9 mouse cellular contexts compared by ENCODE assay signal in genomic region chr13:19133833-19134232, GRCm38 (mm10).
DNase-seq lines count a peak whose midpoint lies in the region; ATAC-seq and TF ChIP-seq lines count a peak whose summit lies in the region.
"Had no signal": no experiment of that assay in that cellular context is flagged by ENCODE, and none has a peak within 500 bp of the region (broad histone marks: within the 10 kb centered on the region; RNA-seq: fewer than 3 reads in every experiment).

No protein-coding gene starts in this region.

- no peak overlapping the region for H3K27ac ChIP-seq in gastrocnemius, adult 2 months
- H3K27ac ChIP-seq in forebrain, embryonic 15.5 days (replicated peaks): no peak overlapping the region
- H3K27ac ChIP-seq in stomach, postnatal 0 days (replicated peaks): no peak overlapping the region
- H3K27ac ChIP-seq: heart, embryonic 13.5 days had no signal

- H3K9ac ChIP-seq in forebrain, embryonic 15.5 days (replicated peaks): no peak overlapping the region
- no peak overlapping the region for H3K9ac ChIP-seq in stomach, postnatal 0 days (ENCODE audit: low read length)
- H3K9ac ChIP-seq: heart, embryonic 13.5 days had no signal

- intact Hi-C loops in gastrocnemius, adult 2 months (cut with DNase I): no loop called here

- TF ChIP-seq EP300 in stomach, postnatal 0 days (optimal IDR thresholded peaks at IDR 0.05): no peak

- TF ChIP-seq CTCF in gastrocnemius, adult 2 months (IDR thresholded peaks at IDR 0.05): peak; percentile 58
- peak; percentile 81 for TF ChIP-seq CTCF in stomach, postnatal 0 days (IDR thresholded peaks at IDR 0.05; ENCODE audit: low read depth)

- H3K4me2 ChIP-seq in forebrain, embryonic 15.5 days (replicated peaks): no peak overlapping the region
- no peak overlapping the region for H3K4me2 ChIP-seq in stomach, postnatal 0 days (replicated peaks; ENCODE audit: low read depth)
- H3K4me2 ChIP-seq: heart, embryonic 13.5 days had no signal

- WGBS in forebrain, embryonic 15.5 days: 38% methylated on average over 4 of the region's 4 CpGs
- 35% methylated on average over 4 of the region's 4 CpGs for whole genome bisulfite sequencing in stomach, postnatal 0 days

- H3K4me3 ChIP-seq in gastrocnemius, adult 2 months: no peak overlapping the region
- no peak overlapping the region for H3K4me3 ChIP-seq in forebrain, embryonic 15.5 days
- H3K4me3 ChIP-seq in stomach, postnatal 0 days (ENCODE audit: low read depth, low read length): no peak overlapping the region
- H3K4me3 ChIP-seq: heart, embryonic 13.5 days had no signal

- no peaks in the 10 kb centered on the region for H3K9me3 ChIP-seq in forebrain, embryonic 15.5 days
- H3K9me3 ChIP-seq in stomach, postnatal 0 days (ENCODE audit: control insufficient read depth, low read length): no peaks in the 10 kb centered on the region
- H3K9me3 ChIP-seq: heart, embryonic 13.5 days had no signal

- ATAC-seq in forebrain, embryonic 15.5 days (replicated peaks): peak; percentile 79
- no peak for ATAC-seq in stomach, postnatal 0 days (ENCODE audit: low FRiP score, low TSS enrichment)

- no peaks in the 10 kb centered on the region for H3K27me3 ChIP-seq in forebrain, embryonic 15.5 days
- H3K27me3 ChIP-seq in stomach, postnatal 0 days (ENCODE audit: control insufficient read depth, insufficient read depth, low read length): no peaks in the 10 kb centered on the region
- H3K27me3 ChIP-seq: heart, embryonic 13.5 days had no signal

- DNase-seq in gastrocnemius, adult 2 months: no peak
- DNase-seq in gastrocnemius, adult 18-20 months (ENCODE audit: low spot score): no peak
- peak; percentile 29 for DNase-seq in CD4-positive helper T cell, adult 2 months (ENCODE audit: low read depth, low spot score)
- DNase-seq in cerebellum, adult 11 months: peak; percentile 34
- DNase-seq in layer of hippocampus, adult 11-12 months (ENCODE audit: low spot score): peak; percentile 76
- peak; percentile 41 for DNase-seq in lung, postnatal 10 days
- peak; percentile 24 for DNase-seq in stomach, postnatal 0 days (ENCODE audit: low spot score)

- H3K4me1 ChIP-seq in forebrain, embryonic 15.5 days: no peaks in the 10 kb centered on the region
- no peaks in the 10 kb centered on the region for H3K4me1 ChIP-seq in stomach, postnatal 0 days (replicated peaks; ENCODE audit: control insufficient read depth, insufficient read depth)

- H3K36me3 ChIP-seq in forebrain, embryonic 15.5 days: no peaks in the 10 kb centered on the region
- no peaks in the 10 kb centered on the region for H3K36me3 ChIP-seq in stomach, postnatal 0 days (ENCODE audit: control insufficient read depth, insufficient read depth, low read length)
- H3K36me3 ChIP-seq: heart, embryonic 13.5 days had no signal

Comparison
In these comparisons a context has a peak if more than half of its experiments do, and no peak if none do; other contexts are left out.
1. DNase-seq: peak in CD4-positive helper T cell, adult 2 months (single experiment), cerebellum, adult 11 months (single experiment), layer of hippocampus, adult 11-12 months (single experiment), lung, postnatal 10 days (single experiment) and stomach, postnatal 0 days (single experiment); none in gastrocnemius, adult 2 months (single experiment) and gastrocnemius, adult 18-20 months (single experiment).